Mouse (Mus musculus): ENCODE data around the gene Ms4a3. TPM values are rescaled to one million over a fixed set of nuclear protein-coding genes. Genes with fewer than 3 reads are reported as not detected.
A peak's percentile ranks its signal among the peaks of the same experiment; 100 is the strongest.

Gene Ms4a3
- total RNA-seq, 1 experiment = not detected

- Histone ChIP-seq H3K9ac (ENCODE audit: insufficient read depth, low read depth, low read length, poor library complexity, severe bottlenecking) (no peak overlapping the region), H3K4me1 (ENCODE audit: control insufficient read depth in 2 of 2, insufficient read depth in 2 of 2, low read length in 2 of 2, poor library complexity in 1 of 2) (peaks cover 0 to 2% of the 10 kb centered on the region in 2 experiments; a peak in 1 of 4 replicates), H3K27ac (ENCODE audit: insufficient read depth, low read depth, low read length, poor library complexity, severe bottlenecking) (no peak overlapping the region), H3K36me3 (ENCODE audit: control insufficient read depth, insufficient read depth, low read length, poor library complexity, severe bottlenecking) (no peaks in the 10 kb centered on the region), H3K9me3 (ENCODE audit: control insufficient read depth, insufficient read depth, low read depth, low read length) (no peaks in the 10 kb centered on the region), H3K4me3 (ENCODE audit: insufficient read depth in 1 of 2, low read depth in 1 of 2, low read length in 2 of 2, poor library complexity in 1 of 2, severe bottlenecking in 1 of 2) (no peak overlapping the region)
- TF ChIP-seq ZC3H11A (IDR thresholded peaks at IDR 0.05; ENCODE audit: borderline replicate concordance, low read depth, low read length) (peak; percentile 51; the same call in 1 of the 2 replicates), HCFC1 (IDR thresholded peaks at IDR 0.05; ENCODE audit: borderline replicate concordance, insufficient read depth, low read length) (no peak)
- in situ Hi-C loops (cut with MboI; ENCODE audit: low sequenced_read_pairs in 2 of 2, unreplicated experiment in 2 of 2) = loop anchor here (5.0 to 10.0 kb wide), 2 partner anchors 154 to 423 kb away; no protein-coding TSS in a partner anchor
- peak; percentile 38 for DNase-seq (ENCODE audit: low read depth, low spot score)
Observed at GRCm38 (mm10) chr19:11608172-11608571, 32.5 kb downstream of the Ms4a3 start.

- no peaks in the 10 kb centered on the region for H3K9me3 ChIP-seq (ENCODE audit: control insufficient read depth, insufficient read depth, low read depth, low read length)
- H3K4me1 ChIP-seq (ENCODE audit: control insufficient read depth in 2 of 2, insufficient read depth in 2 of 2, low read length in 2 of 2, poor library complexity in 1 of 2) = no peaks in the 10 kb centered on the region
- H3K27ac ChIP-seq (ENCODE audit: insufficient read depth, low read depth, low read length, poor library complexity, severe bottlenecking) = no peak within 1 kb of the TSS
- no peak within 1 kb of the TSS for H3K4me3 ChIP-seq (ENCODE audit: insufficient read depth in 1 of 2, low read depth in 1 of 2, low read length in 2 of 2, poor library complexity in 1 of 2, severe bottlenecking in 1 of 2)
- in situ Hi-C loops (cut with MboI; ENCODE audit: low sequenced_read_pairs in 2 of 2, unreplicated experiment in 2 of 2) = loop anchor here (5.0 to 10.0 kb wide), 2 partner anchors 158 to 420 kb away; no protein-coding TSS in a partner anchor
- no peaks in the 10 kb centered on the region for H3K36me3 ChIP-seq (ENCODE audit: control insufficient read depth, insufficient read depth, low read length, poor library complexity, severe bottlenecking)
- TF ChIP-seq HCFC1 (IDR thresholded peaks at IDR 0.05; ENCODE audit: borderline replicate concordance, insufficient read depth, low read length) (no peak), ZC3H11A (IDR thresholded peaks at IDR 0.05; ENCODE audit: borderline replicate concordance, low read depth, low read length) (no peak), ZNF384 (IDR thresholded peaks at IDR 0.05; ENCODE audit: low read depth, low read length) (no peak), MAFK (IDR thresholded peaks at IDR 0.05; ENCODE audit: insufficient read depth, low read depth, low read length) (no peak), CHD2 (IDR thresholded peaks at IDR 0.05; ENCODE audit: low read depth, low read length) (no peak)
- no peak for DNase-seq (ENCODE audit: low read depth, low spot score)
- no peak within 1 kb of the TSS for H3K9ac ChIP-seq (ENCODE audit: insufficient read depth, low read depth, low read length, poor library complexity, severe bottlenecking)
Observed at GRCm38 (mm10) chr19:11604603-11605002, 36.0 kb downstream of the Ms4a3 start, which contains the start of gene Ms4a6d. Gene Ms4a6d, minus strand, starts transcription at chr19:11604849.

DNA sequence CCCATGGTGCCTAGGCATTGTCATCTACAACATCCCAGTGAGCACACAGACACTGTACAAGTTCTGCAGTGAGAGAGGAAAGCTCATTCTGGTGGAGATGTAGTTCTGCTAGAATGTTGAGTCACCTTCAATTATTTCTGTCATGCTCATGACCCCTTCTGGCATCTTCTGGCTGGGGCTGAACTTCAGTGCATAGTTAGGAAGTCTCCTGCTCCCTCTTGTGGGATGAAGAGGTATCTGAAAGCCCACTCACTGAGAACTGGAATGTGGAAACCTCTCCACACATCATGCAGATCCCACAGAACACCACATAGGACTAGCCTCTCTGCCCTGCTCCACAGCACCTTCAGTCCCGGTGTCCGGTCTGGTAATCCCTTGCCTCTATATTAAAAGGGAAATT, 38.6 kb downstream of the Ms4a3 start:
- no peak overlapping the region for H3K9ac ChIP-seq (ENCODE audit: insufficient read depth, low read depth, low read length, poor library complexity, severe bottlenecking)
- H3K4me3 ChIP-seq (ENCODE audit: insufficient read depth in 1 of 2, low read depth in 1 of 2, low read length in 2 of 2, poor library complexity in 1 of 2, severe bottlenecking in 1 of 2) = no peak overlapping the region
- in situ Hi-C loops (cut with MboI; ENCODE audit: low sequenced_read_pairs in 2 of 2, unreplicated experiment in 2 of 2) = loop anchor here (10.0 kb wide), 1 partner anchor 417 kb away; no protein-coding TSS in a partner anchor
- no peaks in the 10 kb centered on the region for H3K36me3 ChIP-seq (ENCODE audit: control insufficient read depth, insufficient read depth, low read length, poor library complexity, severe bottlenecking)
- no peak overlapping the region for H3K27ac ChIP-seq (ENCODE audit: insufficient read depth, low read depth, low read length, poor library complexity, severe bottlenecking)
- DNase-seq (ENCODE audit: low read depth, low spot score) = peak; percentile 13
- TF ChIP-seq ZC3H11A (IDR thresholded peaks at IDR 0.05; ENCODE audit: borderline replicate concordance, low read depth, low read length) (peak; percentile 65; the same call in 1 of the 2 replicates), ZNF384 (IDR thresholded peaks at IDR 0.05; ENCODE audit: low read depth, low read length) (no peak)
- no peaks in the 10 kb centered on the region for H3K4me1 ChIP-seq (ENCODE audit: control insufficient read depth in 2 of 2, insufficient read depth in 2 of 2, low read length in 2 of 2, poor library complexity in 1 of 2)
- no peaks in the 10 kb centered on the region for H3K9me3 ChIP-seq (ENCODE audit: control insufficient read depth, insufficient read depth, low read depth, low read length)

GRCm38 (mm10) chr19:11601349-11601748, 39.3 kb downstream of the Ms4a3 start:
- H3K4me1 ChIP-seq (ENCODE audit: control insufficient read depth in 2 of 2, insufficient read depth in 2 of 2, low read length in 2 of 2, poor library complexity in 1 of 2) = no peaks in the 10 kb centered on the region
- no peak overlapping the region for H3K27ac ChIP-seq (ENCODE audit: insufficient read depth, low read depth, low read length, poor library complexity, severe bottlenecking)
- in situ Hi-C loops (cut with MboI; ENCODE audit: low sequenced_read_pairs in 2 of 2, unreplicated experiment in 2 of 2) = loop anchor here (10.0 kb wide), 1 partner anchor 417 kb away; no protein-coding TSS in a partner anchor
- H3K9ac ChIP-seq (ENCODE audit: insufficient read depth, low read depth, low read length, poor library complexity, severe bottlenecking) = no peak overlapping the region
- H3K36me3 ChIP-seq (ENCODE audit: control insufficient read depth, insufficient read depth, low read length, poor library complexity, severe bottlenecking) = no peaks in the 10 kb centered on the region
- TF ChIP-seq ZC3H11A (IDR thresholded peaks at IDR 0.05; ENCODE audit: borderline replicate concordance, low read depth, low read length) (no peak), ZNF384 (IDR thresholded peaks at IDR 0.05; ENCODE audit: low read depth, low read length) (no peak), HCFC1 (IDR thresholded peaks at IDR 0.05; ENCODE audit: borderline replicate concordance, insufficient read depth, low read length) (no peak), CHD2 (IDR thresholded peaks at IDR 0.05; ENCODE audit: low read depth, low read length) (no peak), MAFK (IDR thresholded peaks at IDR 0.05; ENCODE audit: insufficient read depth, low read depth, low read length) (no peak)
- no peaks in the 10 kb centered on the region for H3K9me3 ChIP-seq (ENCODE audit: control insufficient read depth, insufficient read depth, low read depth, low read length)
- DNase-seq (ENCODE audit: low read depth, low spot score) = no peak
- no peak overlapping the region for H3K4me3 ChIP-seq (ENCODE audit: insufficient read depth in 1 of 2, low read depth in 1 of 2, low read length in 2 of 2, poor library complexity in 1 of 2, severe bottlenecking in 1 of 2)

DNA sequence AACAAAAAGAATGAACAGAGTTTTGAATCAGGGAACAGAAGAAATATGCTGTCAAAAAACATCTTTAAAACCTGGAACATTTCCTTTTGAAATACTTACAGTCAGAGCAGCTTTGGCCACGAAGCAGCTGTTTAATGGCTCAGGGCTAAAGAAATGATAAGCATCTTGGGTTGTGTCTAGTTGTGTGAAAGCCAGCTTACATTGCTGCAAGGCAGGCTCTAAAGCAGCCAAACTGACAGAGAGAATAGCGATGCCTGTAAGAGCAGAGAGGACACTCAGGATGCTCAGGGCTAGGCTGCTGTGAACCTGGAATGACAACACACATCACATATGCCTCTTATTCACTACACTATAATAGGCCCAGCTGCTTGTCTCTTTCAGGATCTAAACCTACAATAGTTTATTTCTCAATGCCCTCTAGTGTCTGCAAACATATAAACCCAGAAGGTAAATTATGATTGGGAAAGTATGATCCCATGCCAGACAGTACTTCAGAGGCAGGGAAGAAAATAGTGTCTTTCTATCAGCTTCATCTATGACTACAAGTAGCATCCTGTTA, 50.7 kb downstream of the Ms4a3 start:
- Histone ChIP-seq H3K4me1 (ENCODE audit: control insufficient read depth in 2 of 2, insufficient read depth in 2 of 2, low read length in 2 of 2, poor library complexity in 1 of 2) (no peaks in the 10 kb centered on the region), H3K9me3 (ENCODE audit: control insufficient read depth, insufficient read depth, low read depth, low read length) (no peaks in the 10 kb centered on the region), H3K36me3 (ENCODE audit: control insufficient read depth, insufficient read depth, low read length, poor library complexity, severe bottlenecking) (no peaks in the 10 kb centered on the region), H3K27ac (ENCODE audit: insufficient read depth, low read depth, low read length, poor library complexity, severe bottlenecking) (no peak overlapping the region), H3K4me3 (ENCODE audit: insufficient read depth in 1 of 2, low read depth in 1 of 2, low read length in 2 of 2, poor library complexity in 1 of 2, severe bottlenecking in 1 of 2) (no peak overlapping the region), H3K9ac (ENCODE audit: insufficient read depth, low read depth, low read length, poor library complexity, severe bottlenecking) (no peak overlapping the region)
- TF ChIP-seq ZNF384 (IDR thresholded peaks at IDR 0.05; ENCODE audit: low read depth, low read length) = no peak
- TF ChIP-seq MAFK (IDR thresholded peaks at IDR 0.05; ENCODE audit: insufficient read depth, low read depth, low read length) = no peak
- TF ChIP-seq ZC3H11A (IDR thresholded peaks at IDR 0.05; ENCODE audit: borderline replicate concordance, low read depth, low read length) = no peak
- no peak for TF ChIP-seq CHD2 (IDR thresholded peaks at IDR 0.05; ENCODE audit: low read depth, low read length)
- TF ChIP-seq HCFC1 (IDR thresholded peaks at IDR 0.05; ENCODE audit: borderline replicate concordance, insufficient read depth, low read length) = no peak
- in situ Hi-C loops (cut with MboI; ENCODE audit: low sequenced_read_pairs in 2 of 2, unreplicated experiment in 2 of 2) = no loop called here
- DNase-seq (ENCODE audit: low read depth, low spot score) = no peak

All from ES-E14 (cell line).